Mouse (Mus musculus) hindbrain, embryonic 13.5 days (tissue): ENCODE measurements around the gene Slc30a10. TPM values are rescaled to one million over a fixed set of nuclear protein-coding genes. Genes with fewer than 3 reads are reported as not detected.

ENCODE experiments used
- ATAC-seq: fragments of 200-750 bp; cut with Nextera tagmentation; 2 replicates; pipeline ENCODE4 v1.8.0; 2017; ENCODE audit warnings: moderate TSS enrichment; ENCODE audit not compliant: low FRiP score
- H3K27ac ChIP-seq: fragments of 300-500 bp; sonication (generic); 2 replicates; pipeline ENCODE4 v1.5.1; 2015; ENCODE audit warnings: inconsistent platforms, mild to moderate bottlenecking, moderate library complexity
- H3K27me3 ChIP-seq: fragments of 300-500 bp; sonication (generic); 2 replicates; pipeline ENCODE4 v1.6.1; 2015; ENCODE audit warnings: mild to moderate bottlenecking, inconsistent platforms
- H3K36me3 ChIP-seq: fragments of 300-500 bp; sonication (generic); 2 replicates; pipeline ENCODE4 v1.6.1; 2015; ENCODE audit warnings: mild to moderate bottlenecking, inconsistent platforms
- H3K4me1 ChIP-seq: fragments of 300-500 bp; sonication (generic); replicated peaks from 2 replicates; pipeline ENCODE4 v1.6.1; 2015; ENCODE audit warnings: inconsistent platforms
- H3K4me2 ChIP-seq: fragments of 300-500 bp; sonication (generic); 2 replicates; pipeline ENCODE4 v1.6.1; 2015; ENCODE audit warnings: inconsistent platforms, mild to moderate bottlenecking, moderate library complexity
- H3K4me3 ChIP-seq: fragments of 300-500 bp; sonication (generic); 2 replicates; pipeline ENCODE4 v1.5.1; 2015; ENCODE audit warnings: mild to moderate bottlenecking, inconsistent platforms
- H3K9ac ChIP-seq: fragments of 300-500 bp; sonication (generic); 2 replicates; pipeline ENCODE4 v1.6.1; 2015; ENCODE audit warnings: mild to moderate bottlenecking, inconsistent platforms
- H3K9me3 ChIP-seq: fragments of 300-500 bp; sonication (generic); 2 replicates; pipeline ENCODE4 v1.6.1; 2016; ENCODE audit warnings: inconsistent platforms
- whole genome bisulfite sequencing: fragments of 180-500 bp; shearing (Covaris S2); methylation state at CpG from one replicate; pipeline ENCODE4 v1.1.7; 2015; 5-methylcytosine and 5-hydroxymethylcytosine counted together
- polyA plus RNA-seq: library from polyadenylated mRNA; unstranded; fragments of >200 nt; fragmentation: Nextera tagmentation; extraction: Ambion mirVana; gene quantifications from 2 replicates; pipeline ENCODE4 v1.2.1, GENCODE M21; 2015

The Slc30a10 gene
- polyA plus RNA-seq, 1 experiment from 2014 or later = 3.8 TPM

- Histone ChIP-seq H3K9ac (no peak overlapping the region), H3K27ac (no peak overlapping the region), H3K36me3 (no peaks in the 10 kb centered on the region), H3K4me3 (no peak overlapping the region), H3K27me3 (no peaks in the 10 kb centered on the region), H3K4me2 (no peak overlapping the region), H3K4me1 (no peaks in the 10 kb centered on the region), H3K9me3 (no peaks in the 10 kb centered on the region)
- WGBS = 59% methylated on average over 8 of the region's 8 CpGs
- no peak for ATAC-seq
Observed at GRCm38 (mm10) chr1:185472025-185472720, 17.5 kb downstream of the Slc30a10 start.

GRCm38 (mm10) chr1:185472730-185473129, 18.1 kb downstream of the Slc30a10 start:
- no peaks in the 10 kb centered on the region for H3K36me3 ChIP-seq
- no peak for ATAC-seq
- no peak overlapping the region for H3K27ac ChIP-seq
- H3K4me1 ChIP-seq = no peaks in the 10 kb centered on the region
- no peaks in the 10 kb centered on the region for H3K9me3 ChIP-seq
- 95% methylated on average over 4 of the region's 4 CpGs for WGBS
- no peak overlapping the region for H3K4me2 ChIP-seq
- H3K9ac ChIP-seq = no peak overlapping the region
- no peak overlapping the region for H3K4me3 ChIP-seq
- H3K27me3 ChIP-seq = no peaks in the 10 kb centered on the region

- H3K4me3 ChIP-seq = no peak overlapping the region
- no peak for ATAC-seq
- H3K9ac ChIP-seq = no peak overlapping the region
- no peaks in the 10 kb centered on the region for H3K36me3 ChIP-seq
- no peaks in the 10 kb centered on the region for H3K4me1 ChIP-seq
- H3K4me2 ChIP-seq = no peak overlapping the region
- H3K27ac ChIP-seq = no peak overlapping the region
- 91% methylated on average over 1 of the region's 1 CpGs for WGBS
- H3K27me3 ChIP-seq = no peaks in the 10 kb centered on the region
- no peaks in the 10 kb centered on the region for H3K9me3 ChIP-seq
Observed at GRCm38 (mm10) chr1:185473437-185473836, 18.8 kb downstream of the Slc30a10 start.

GRCm38 (mm10) chr1:185479861-185480260, 25.2 kb downstream of the Slc30a10 start:
- H3K9me3 ChIP-seq = no peaks in the 10 kb centered on the region
- peaks cover 23% of the 10 kb centered on the region for H3K4me1 ChIP-seq
- H3K27ac ChIP-seq = no peak overlapping the region
- H3K36me3 ChIP-seq = no peaks in the 10 kb centered on the region
- no peak overlapping the region for H3K4me3 ChIP-seq
- 95% methylated on average over 4 of the region's 4 CpGs for WGBS
- H3K9ac ChIP-seq = no peak overlapping the region
- no peak for ATAC-seq
- H3K4me2 ChIP-seq = no peak overlapping the region
- H3K27me3 ChIP-seq = no peaks in the 10 kb centered on the region

GRCm38 (mm10) chr1:185482001-185482761, 27.5 kb downstream of the Slc30a10 start:
- Histone ChIP-seq H3K4me2 (peak overlapping the region; percentile 50), H3K9ac (peak overlapping the region; percentile 49; the same call in 1 of the 2 replicates), H3K9me3 (no peaks in the 10 kb centered on the region), H3K27me3 (no peaks in the 10 kb centered on the region), H3K4me1 (peaks cover 23% of the 10 kb centered on the region), H3K4me3 (peak overlapping the region; percentile 18), H3K36me3 (no peaks in the 10 kb centered on the region), H3K27ac (peak overlapping the region; percentile 77)
- peak; percentile 92 for ATAC-seq
- WGBS = 28% methylated on average over 19 of the region's 19 CpGs

DNA sequence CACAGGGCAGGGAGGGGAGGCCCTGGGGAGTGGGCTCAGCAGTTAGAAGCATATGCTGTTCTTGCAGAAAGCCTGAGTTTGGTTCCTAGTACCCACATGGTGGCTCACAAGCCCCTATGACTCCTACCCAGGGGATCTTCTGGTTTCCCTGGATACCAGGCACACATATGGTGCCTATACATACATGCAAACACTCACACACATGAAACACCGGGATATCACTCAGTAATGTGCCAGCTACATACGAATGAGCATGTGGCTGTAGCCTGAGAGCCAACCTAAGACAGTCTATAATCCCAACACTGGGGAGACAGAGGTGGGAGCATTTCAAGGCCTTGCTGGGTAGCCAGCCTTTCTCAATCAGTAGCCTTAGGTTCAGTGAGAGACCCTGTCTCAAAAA, 28.1 kb downstream of the Slc30a10 start:
- WGBS = 63% methylated on average over 2 of the region's 2 CpGs
- no peak overlapping the region for H3K9ac ChIP-seq
- peak; percentile 49; the same call in 1 of the 2 replicates for ATAC-seq
- peak overlapping the region; percentile 50 for H3K4me2 ChIP-seq
- H3K36me3 ChIP-seq = no peaks in the 10 kb centered on the region
- peak overlapping the region; percentile 77 for H3K27ac ChIP-seq
- no peaks in the 10 kb centered on the region for H3K9me3 ChIP-seq
- H3K27me3 ChIP-seq = no peaks in the 10 kb centered on the region
- no peak overlapping the region for H3K4me3 ChIP-seq
- H3K4me1 ChIP-seq = peaks cover 23% of the 10 kb centered on the region

DNA sequence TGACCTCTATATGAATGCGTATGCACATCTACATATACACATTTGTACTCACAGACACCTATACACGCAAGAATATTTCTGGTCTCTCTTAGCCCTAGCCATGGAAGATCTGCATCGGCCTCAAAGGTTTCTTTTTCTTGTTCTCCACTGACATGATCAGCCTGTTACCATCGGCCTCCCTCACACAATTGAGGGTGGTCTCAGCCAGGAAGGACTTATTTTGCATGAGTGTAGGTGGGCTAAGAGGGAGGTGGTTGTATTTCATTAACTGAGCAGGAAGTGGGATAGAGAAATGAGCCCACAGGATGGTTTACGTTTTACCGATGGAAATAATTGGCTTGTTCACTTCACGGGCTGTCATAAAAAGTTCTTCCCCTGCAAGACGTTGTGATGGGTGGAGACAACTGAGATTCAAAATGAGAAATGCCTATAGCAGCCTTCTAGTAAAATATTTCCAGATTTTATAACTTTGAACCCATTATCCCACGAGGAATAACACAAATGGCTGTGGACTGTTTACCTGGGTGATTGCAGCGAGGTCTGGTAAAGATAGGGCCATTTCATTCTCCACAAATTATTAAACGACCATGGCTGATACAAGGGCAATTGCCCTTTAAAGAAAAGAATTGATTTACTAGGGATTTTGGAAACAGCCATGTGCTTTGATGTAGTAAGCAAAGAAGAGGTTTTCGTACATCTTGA, 28.9 kb downstream of the Slc30a10 start:
- H3K4me3 ChIP-seq = no peak overlapping the region
- H3K4me1 ChIP-seq = peaks cover 23% of the 10 kb centered on the region
- H3K9me3 ChIP-seq = no peaks in the 10 kb centered on the region
- ATAC-seq = no peak
- no peak overlapping the region for H3K4me2 ChIP-seq
- no peaks in the 10 kb centered on the region for H3K27me3 ChIP-seq
- 86% methylated on average over 12 of the region's 12 CpGs for WGBS
- no peak overlapping the region for H3K9ac ChIP-seq
- no peaks in the 10 kb centered on the region for H3K36me3 ChIP-seq
- H3K27ac ChIP-seq = peak overlapping the region; percentile 77; the same call in 1 of the 2 replicates

DNA sequence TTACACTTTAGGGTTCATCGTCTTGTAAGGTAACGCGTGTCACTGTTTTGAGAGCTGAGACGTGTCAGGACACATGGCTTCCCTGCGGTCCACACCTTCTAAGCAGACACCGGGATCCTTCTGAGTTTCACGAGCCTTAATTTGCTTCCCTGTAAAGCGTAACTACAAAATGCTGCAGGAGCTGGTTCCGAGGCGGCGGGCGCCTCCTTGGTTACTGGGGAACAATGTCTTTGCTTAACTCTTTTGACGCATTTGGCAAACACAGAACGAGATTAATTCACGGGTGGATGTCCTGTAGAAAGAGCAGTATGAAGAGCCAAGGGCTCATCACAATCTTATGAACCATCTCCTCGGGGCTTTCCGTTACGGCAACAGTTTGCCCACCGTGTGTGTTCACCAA, 29.6 kb downstream of the Slc30a10 start:
- Histone ChIP-seq H3K36me3 (no peaks in the 10 kb centered on the region), H3K9me3 (no peaks in the 10 kb centered on the region), H3K27me3 (no peaks in the 10 kb centered on the region), H3K4me3 (no peak overlapping the region), H3K4me1 (peaks cover 31% of the 10 kb centered on the region), H3K27ac (0 out of 2 replicates have a peak overlapping the region, but pooled peaks have one; percentile 14), H3K9ac (no peak overlapping the region), H3K4me2 (no peak overlapping the region)
- ATAC-seq = no peak
- 59% methylated on average over 19 of the region's 19 CpGs for whole genome bisulfite sequencing

GRCm38 (mm10) chr1:185489893-185490292, 35.2 kb downstream of the Slc30a10 start:
- ATAC-seq = no peak
- Histone ChIP-seq H3K36me3 (no peaks in the 10 kb centered on the region), H3K9me3 (no peaks in the 10 kb centered on the region), H3K4me2 (no peak overlapping the region), H3K27ac (no peak overlapping the region), H3K4me1 (peaks cover 17% of the 10 kb centered on the region), H3K4me3 (no peak overlapping the region), H3K27me3 (no peaks in the 10 kb centered on the region), H3K9ac (no peak overlapping the region)
- WGBS = 63% methylated on average over 6 of the region's 6 CpGs

DNA sequence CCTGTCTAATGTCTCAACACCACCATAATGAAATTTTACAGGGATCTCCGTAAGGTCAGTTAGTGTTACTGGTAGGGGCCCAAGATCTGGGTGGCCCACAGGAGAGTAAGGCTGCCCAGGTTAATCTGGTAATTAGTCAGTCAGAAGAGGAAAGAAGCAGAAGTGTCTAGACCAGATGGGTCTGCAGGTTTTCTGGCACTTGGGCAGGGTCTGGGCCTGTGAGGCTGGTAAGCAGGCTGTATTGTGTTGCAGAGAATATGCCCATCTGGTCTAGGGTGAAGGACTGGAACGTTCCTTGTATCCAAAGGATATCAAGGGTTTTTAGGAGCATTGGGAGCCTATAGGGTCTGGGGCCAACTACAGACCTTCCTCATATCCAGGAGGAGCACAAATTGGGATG, 36.0 kb downstream of the Slc30a10 start:
- Histone ChIP-seq H3K9ac (no peak overlapping the region), H3K27ac (no peak overlapping the region), H3K4me3 (no peak overlapping the region), H3K4me1 (peaks cover 17% of the 10 kb centered on the region), H3K9me3 (no peaks in the 10 kb centered on the region), H3K36me3 (no peaks in the 10 kb centered on the region), H3K27me3 (no peaks in the 10 kb centered on the region), H3K4me2 (no peak overlapping the region)
- no peak for ATAC-seq
- WGBS = 77% methylated on average over 2 of the region's 2 CpGs

- Histone ChIP-seq H3K9me3 (no peaks in the 10 kb centered on the region), H3K4me1 (peaks cover 16% of the 10 kb centered on the region), H3K4me3 (no peak overlapping the region), H3K9ac (no peak overlapping the region), H3K36me3 (no peaks in the 10 kb centered on the region), H3K27ac (peak overlapping the region; percentile 66), H3K4me2 (no peak overlapping the region), H3K27me3 (no peaks in the 10 kb centered on the region)
- WGBS = 29% methylated on average over 4 of the region's 4 CpGs
- ATAC-seq = peak; percentile 84
Observed at GRCm38 (mm10) chr1:185493439-185494034, 38.9 kb downstream of the Slc30a10 start.
